In genomic region chr7:101347767-101348270, GRCm38 (mm10) we compare ENCODE assay signal across 8 mouse cellular contexts. TPM values are rescaled to one million over a fixed set of nuclear protein-coding genes. Genes with fewer than 3 reads are reported as not detected.
DNase-seq lines count a peak whose midpoint lies in the region; ATAC-seq and TF ChIP-seq lines count a peak whose summit lies in the region.

Arap1 (plus strand) TSS chr7:101348067.

- no peaks in the 10 kb centered on the region for H3K36me3 ChIP-seq in forebrain, embryonic 16.5 days (ENCODE audit: control insufficient read depth, insufficient read depth)
- no peaks in the 10 kb centered on the region for H3K36me3 ChIP-seq in hindbrain, embryonic 10.5 days

- H3K4me1 ChIP-seq in cerebellum, adult 2 months (ENCODE audit: control insufficient read depth, insufficient read depth, low read length), result peaks cover 11% of the 10 kb centered on the region
- peaks cover 14% of the 10 kb centered on the region for H3K4me1 ChIP-seq in forebrain, embryonic 16.5 days (replicated peaks; ENCODE audit: control insufficient read depth, insufficient read depth, low read length)
- H3K4me1 ChIP-seq in hindbrain, embryonic 10.5 days (replicated peaks), result peaks cover 55% of the 10 kb centered on the region

- ATAC-seq in forebrain, embryonic 16.5 days, result peak; percentile 63

- peak within 1 kb of the TSS; percentile 96 for H3K4me2 ChIP-seq in forebrain, embryonic 16.5 days (ENCODE audit: low read length)

- no peaks in the 10 kb centered on the region for H3K9me3 ChIP-seq in forebrain, embryonic 16.5 days (ENCODE audit: control insufficient read depth, low read length)
- H3K9me3 ChIP-seq in hindbrain, embryonic 10.5 days, result no peaks in the 10 kb centered on the region

- DNase-seq in cerebellum, adult 2 months, result no peak
- DNase-seq in cerebellum, adult 11 months, result no peak
- no peak for DNase-seq in adrenal gland, postnatal 4 days (ENCODE audit: low spot score in 2 of 2)
- peak; percentile 63 for DNase-seq in hindbrain, embryonic 10.5 days (ENCODE audit: low spot score)
- no peak for DNase-seq in layer of hippocampus, postnatal 14 days (ENCODE audit: low spot score in 2 of 2)
- peak; percentile 65 for DNase-seq in lung, postnatal 25 days (ENCODE audit: low spot score)
- DNase-seq in retina, postnatal 1 day, result peak; percentile 70

- H3K27ac ChIP-seq in cerebellum, adult 2 months (ENCODE audit: insufficient read depth, low read length), result no peak within 1 kb of the TSS
- H3K27ac ChIP-seq in forebrain, embryonic 16.5 days (ENCODE audit: low read length), result no peak within 1 kb of the TSS
- peak within 1 kb of the TSS; percentile 71 for H3K27ac ChIP-seq in hindbrain, embryonic 10.5 days

- WGBS in cerebellum, adult 2 months, result 2% methylated on average over 35 of the region's 35 CpGs
- WGBS in forebrain, embryonic 16.5 days, result under 1% methylated on average over 35 of the region's 35 CpGs
- WGBS in hindbrain, embryonic 10.5 days, result under 1% methylated on average over 35 of the region's 35 CpGs

- no peak for TF ChIP-seq CTCF in cerebellum, adult 2 months (IDR thresholded peaks at IDR 0.05; ENCODE audit: borderline replicate concordance, insufficient read depth, low read depth, low read length)

- H3K4me3 ChIP-seq in cerebellum, adult 2 months (replicated peaks; ENCODE audit: insufficient read depth, low read depth, low read length), result peak within 1 kb of the TSS; percentile 27
- peak within 1 kb of the TSS; percentile 52 for H3K4me3 ChIP-seq in forebrain, embryonic 16.5 days (replicated peaks; ENCODE audit: low read length)
- H3K4me3 ChIP-seq in hindbrain, embryonic 10.5 days, result peak within 1 kb of the TSS; percentile 66

- peak within 1 kb of the TSS; percentile 49 for H3K9ac ChIP-seq in forebrain, embryonic 16.5 days (replicated peaks; ENCODE audit: low read depth, low read length)

- no peaks in the 10 kb centered on the region for H3K27me3 ChIP-seq in cerebellum, adult 2 months (ENCODE audit: control insufficient read depth, insufficient read depth, low read length)
- H3K27me3 ChIP-seq in forebrain, embryonic 16.5 days (replicated peaks; ENCODE audit: control insufficient read depth, insufficient read depth, low read length), result no peaks in the 10 kb centered on the region
- peaks cover 47% of the 10 kb centered on the region for H3K27me3 ChIP-seq in hindbrain, embryonic 10.5 days (ENCODE audit: insufficient read depth, poor library complexity, severe bottlenecking)

- no peak for TF ChIP-seq POLR2A in cerebellum, adult 2 months (IDR thresholded peaks at IDR 0.05; ENCODE audit: borderline replicate concordance, insufficient read depth, low read length)

RNA-seq across cellular contexts. Expression of gene Arap1, which starts in this region (rescaled TPM):
- polyA plus RNA-seq in cerebellum, adult 2 months (2012; rRNA removed), result 41.8 and 44.8 TPM in 2 replicates
- total RNA-seq in adrenal gland, postnatal 4 days (2021), result 100 to 1,000 TPM in 1 of 2 experiments, 10 to 100 TPM in 1; 76.3 to 102 TPM
- polyA plus RNA-seq in forebrain, embryonic 16.5 days (2015; fragmentation: Nextera tagmentation; extraction: Ambion mirVana), result 7.7 and 8.8 TPM in 2 replicates
- polyA plus RNA-seq in hindbrain, embryonic 10.5 days (2016; fragmentation: Nextera tagmentation; extraction: Ambion mirVana), result 14.7 and 19.2 TPM in 2 replicates
- total RNA-seq in layer of hippocampus, postnatal 14 days (2021), result 10 to 100 TPM; 18.1 to 22.4 TPM

Comparison
In these comparisons a context has a peak if more than half of its experiments do, and no peak if none do; other contexts are left out.
1. DNase-seq: peak in hindbrain, embryonic 10.5 days (single experiment), lung, postnatal 25 days (single experiment) and retina, postnatal 1 day (single experiment); none in cerebellum, adult 2 months (0 of 2), cerebellum, adult 11 months (single experiment), adrenal gland, postnatal 4 days (0 of 2) and layer of hippocampus, postnatal 14 days (0 of 2).
2. Peak in every context shown above with its lines, with median percentiles within 50 percentile points of each other: H3K4me3 ChIP-seq.